Mouse (Mus musculus): ENCODE results near the gene Hccs.
A peak's percentile ranks its signal among the peaks of the same experiment; 100 is the strongest.
"Not testable (repeated sequence)": the region's sequence is repeated elsewhere in the genome, so short reads cannot be mapped to it uniquely, and the experiment has no call there.

Hccs gene

GRCm38 (mm10) chrX:169319945-169320667 lies at the start of gene Hccs:
Hccs (minus strand) TSS chrX:169320372.
- peak; percentile 27 for DNase-seq (ENCODE audit: low spot score)

GRCm38 (mm10) chrX:169357146-169357772 lies 37.1 kb upstream of the Hccs start:
- DNase-seq (ENCODE audit: low spot score) = no peak

GRCm38 (mm10) chrX:169338213-169338612 lies 18.0 kb upstream of the Hccs start:
- no peak for DNase-seq (ENCODE audit: low spot score)

GRCm38 (mm10) chrX:169337559-169337958 lies 17.4 kb upstream of the Hccs start:
- no peak for DNase-seq (ENCODE audit: low spot score)

GRCm38 (mm10) chrX:169332264-169332663 lies 12.1 kb upstream of the Hccs start:
- DNase-seq (ENCODE audit: low spot score) = no peak

- DNase-seq (ENCODE audit: low spot score) = no peak
Observed at GRCm38 (mm10) chrX:169325929-169326595, 5.9 kb upstream of the Hccs start.

- not testable (repeated sequence) for DNase-seq (ENCODE audit: low spot score)
Observed at GRCm38 (mm10) chrX:169320668-169321005, 465 bp upstream of the Hccs start.

- DNase-seq (ENCODE audit: low spot score) = no peak
Observed at GRCm38 (mm10) chrX:169319066-169319760, 959 bp downstream of the Hccs start.

- DNase-seq (ENCODE audit: low spot score) = no peak
Observed at GRCm38 (mm10) chrX:169308559-169308958, 11.6 kb downstream of the Hccs start.

- no peak for DNase-seq (ENCODE audit: low spot score)
Observed at GRCm38 (mm10) chrX:169303945-169304344, 16.2 kb downstream of the Hccs start.

GRCm38 (mm10) chrX:169302271-169303045 lies 17.7 kb downstream of the Hccs start:
- DNase-seq (ENCODE audit: low spot score) = no peak

- no peak for DNase-seq (ENCODE audit: low spot score)
Observed at GRCm38 (mm10) chrX:169299579-169299978, 20.6 kb downstream of the Hccs start.

GRCm38 (mm10) chrX:169263433-169264172 lies 56.6 kb downstream of the Hccs start:
- DNase-seq (ENCODE audit: low spot score) = no peak

GRCm38 (mm10) chrX:169262212-169262611 lies 58.0 kb downstream of the Hccs start:
- DNase-seq (ENCODE audit: low spot score) = no peak

- DNase-seq (ENCODE audit: low spot score) = no peak
Observed at GRCm38 (mm10) chrX:169261034-169261433, 59.1 kb downstream of the Hccs start.

GRCm38 (mm10) chrX:169256741-169257140 lies 63.4 kb downstream of the Hccs start:
- DNase-seq (ENCODE audit: low spot score) = no peak

- DNase-seq (ENCODE audit: low spot score) = no peak
Observed at GRCm38 (mm10) chrX:169255915-169256314, 64.3 kb downstream of the Hccs start.

- no peak for DNase-seq (ENCODE audit: low spot score)
Observed at GRCm38 (mm10) chrX:169222357-169223062, 97.7 kb downstream of the Hccs start.

GRCm38 (mm10) chrX:169220064-169220463 lies 100.1 kb downstream of the Hccs start:
- no peak for DNase-seq (ENCODE audit: low spot score)

GRCm38 (mm10) chrX:169210019-169210418 lies 110.2 kb downstream of the Hccs start:
- no peak for DNase-seq (ENCODE audit: low spot score)
